Mouse (Mus musculus) myocyte (in vitro differentiated cells): ENCODE measurements around the gene Prkag1. TPM values are rescaled to one million over a fixed set of nuclear protein-coding genes. Genes with fewer than 3 reads are reported as not detected.

Experiments
- H3K27me3 ChIP-seq: one replicate; pipeline ENCODE4 v1.6.1; 2011; ENCODE audit not compliant: control insufficient read depth, insufficient read depth, insufficient read length
- H3K36me3 ChIP-seq: one replicate; pipeline ENCODE4 v1.6.1; 2011; ENCODE audit not compliant: control insufficient read depth, insufficient read depth
- H3K4me2 ChIP-seq: one replicate; pipeline ENCODE4 v1.6.1; 2011; ENCODE audit warnings: low read depth, control low read depth
- H3K4me3 ChIP-seq: one replicate; pipeline ENCODE4 v1.5.1; 2011; ENCODE audit warnings: mild to moderate bottlenecking, control low read depth, moderate library complexity
- H3K79me2 ChIP-seq: one replicate; pipeline ENCODE4 v1.6.1; 2011; ENCODE audit not compliant: control insufficient read depth, insufficient read depth
- H3ac ChIP-seq: one replicate; pipeline ENCODE4 v1.6.1; 2011; ENCODE audit not compliant: control insufficient read depth, insufficient read length
- CEBPB ChIP-seq: IDR thresholded peaks from 2 replicates; pipeline ENCODE4 v1.6.1; 2011; ENCODE audit warnings: mild to moderate bottlenecking, moderate library complexity; ENCODE audit not compliant: poor library complexity, insufficient read depth, severe bottlenecking
- E2F4 ChIP-seq: IDR thresholded peaks from one replicate; pipeline ENCODE4 v1.6.1; 2011; ENCODE audit warnings: mild to moderate bottlenecking, control low read depth, moderate library complexity; ENCODE audit not compliant: insufficient read depth
- MAX ChIP-seq: IDR thresholded peaks from one replicate; pipeline ENCODE4 v1.6.1; 2011; ENCODE audit warnings: low read depth, mild to moderate bottlenecking, control low read depth
- MYOD1 ChIP-seq, 3 experiments: IDR thresholded peaks; one replicate each; pipeline ENCODE4 v1.6.1; 2011; ENCODE audit warnings: control low read depth in 2 of 3, low read depth in 2 of 3, mild to moderate bottlenecking in 2 of 3, moderate library complexity in 1 of 3; ENCODE audit not compliant: insufficient read length in 2 of 3, control insufficient read depth in 1 of 3
- MYOG ChIP-seq, 3 experiments: IDR thresholded peaks; one replicate each; pipeline ENCODE4 v1.6.1; 2011; ENCODE audit warnings: control low read depth in 2 of 3, low read depth in 2 of 3, mild to moderate bottlenecking in 2 of 3; ENCODE audit not compliant: insufficient read length in 2 of 3, control insufficient read depth in 1 of 3, insufficient read depth in 1 of 3
- POLR2A ChIP-seq: IDR thresholded peaks from one replicate; pipeline ENCODE4 v1.6.1; 2011; ENCODE audit warnings: low read depth, mild to moderate bottlenecking, control low read depth, moderate library complexity; ENCODE audit not compliant: insufficient read length
- POLR2AphosphoS2 ChIP-seq: IDR thresholded peaks from one replicate; pipeline ENCODE4 v1.6.1; 2011; ENCODE audit warnings: low read depth, control low read depth; ENCODE audit not compliant: insufficient read length
- REST ChIP-seq: IDR thresholded peaks from one replicate; pipeline ENCODE4 v1.6.1; 2011; ENCODE audit warnings: mild to moderate bottlenecking, control low read depth, moderate library complexity; ENCODE audit not compliant: insufficient read depth, insufficient read length
- SRF ChIP-seq: IDR thresholded peaks from one replicate; pipeline ENCODE4 v1.6.1; 2011; ENCODE audit warnings: low read depth; ENCODE audit not compliant: control insufficient read depth, insufficient read length
- TCF12 ChIP-seq: IDR thresholded peaks from one replicate; pipeline ENCODE4 v1.6.1; 2011; ENCODE audit warnings: mild to moderate bottlenecking, control low read depth; ENCODE audit not compliant: poor library complexity, insufficient read depth, severe bottlenecking
- TCF3 ChIP-seq: IDR thresholded peaks from one replicate; pipeline ENCODE4 v1.6.1; 2011; ENCODE audit warnings: low read depth, control low read depth; ENCODE audit not compliant: insufficient read length
- USF1 ChIP-seq: IDR thresholded peaks from one replicate; pipeline ENCODE4 v1.6.1; 2011; ENCODE audit warnings: low read depth, mild to moderate bottlenecking, control low read depth, moderate library complexity
- polyA plus RNA-seq: library from polyadenylated mRNA; unstranded; fragments of >200 nt; fragmentation: generic; extraction: Trizol; gene quantifications from one replicate; pipeline ENCODE4 v1.2.1, GENCODE M21; 2012; ENCODE audit warnings: missing spikeins

Gene Prkag1
- polyA plus RNA-seq, 1 experiment = 99.7 TPM

DNA sequence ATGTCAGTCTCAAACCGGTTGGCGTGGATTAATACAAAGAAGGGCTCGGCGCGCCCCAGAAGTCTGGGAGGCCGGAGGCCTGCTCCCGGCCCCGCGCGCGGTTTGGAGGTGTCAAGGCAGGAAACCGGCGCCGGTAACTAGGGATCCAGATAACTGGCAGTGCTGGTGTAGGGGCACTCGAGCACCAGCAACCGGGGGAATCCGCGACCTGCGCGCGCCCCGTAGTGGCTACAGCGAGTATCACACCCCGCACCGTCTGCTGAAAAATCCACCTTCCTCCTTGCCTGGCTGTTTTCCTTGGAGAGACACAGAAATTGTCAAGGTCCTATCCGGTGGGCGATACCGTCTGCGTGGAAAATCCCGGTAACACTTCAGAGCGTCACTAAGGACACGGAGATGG, 27.3 kb downstream of the Prkag1 start:
- H3K4me3 ChIP-seq = no peak overlapping the region

DNA sequence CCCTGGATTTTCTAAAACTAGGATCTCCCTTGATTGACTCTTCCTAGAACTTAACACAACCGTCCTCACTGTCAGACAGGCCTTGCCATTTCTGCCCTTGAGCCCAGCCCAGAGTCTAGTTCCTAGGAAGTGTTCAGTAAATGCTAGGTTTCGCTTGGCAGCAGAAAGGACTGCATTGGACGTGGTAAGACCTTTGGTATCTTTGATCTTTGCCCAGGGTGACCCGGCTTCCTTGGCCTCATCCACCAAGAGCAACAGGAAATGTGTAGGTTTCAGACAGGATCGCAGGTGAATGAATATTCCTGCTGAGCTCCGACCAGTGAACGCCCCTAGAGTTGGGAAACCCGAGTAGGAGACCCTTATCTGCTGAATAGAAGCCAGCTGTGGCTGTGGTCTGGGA, 28.4 kb downstream of the Prkag1 start:
- Histone ChIP-seq H3K36me3 (no peaks in the 10 kb centered on the region), H3K4me2 (no peak overlapping the region), H3K27me3 (peaks cover 40% of the 10 kb centered on the region), H3ac (no peak overlapping the region), H3K79me2 (no peaks in the 10 kb centered on the region), H3K4me3 (no peak overlapping the region)
- TF ChIP-seq CEBPB = no peak
- no peak for TF ChIP-seq MYOD1 (IDR thresholded peaks at IDR 0.05; ENCODE audit: control insufficient read depth in 1 of 3, insufficient read length in 2 of 3, low read depth in 2 of 3)
- TF ChIP-seq USF1 = no peak
- TF ChIP-seq SRF = no peak
- no peak for TF ChIP-seq POLR2AphosphoS2
- no peak for TF ChIP-seq TCF3
- peak in 1 of 3 experiments; percentile 27 for TF ChIP-seq MYOG (IDR thresholded peaks at IDR 0.05; ENCODE audit: control insufficient read depth in 1 of 3, insufficient read depth in 1 of 3, insufficient read length in 2 of 3, low read depth in 2 of 3)
- no peak for TF ChIP-seq MAX

More for the DNA sequence above, 27.3 kb downstream of the Prkag1 start:
- Histone ChIP-seq H3K4me2 (peak overlapping the region; percentile 68), H3K36me3 (no peaks in the 10 kb centered on the region), H3K79me2 (no peaks in the 10 kb centered on the region), H3K27me3 (peaks cover 32% of the 10 kb centered on the region), H3ac (no peak overlapping the region)
- TF ChIP-seq MYOD1 (IDR thresholded peaks at IDR 0.05; ENCODE audit: control insufficient read depth in 1 of 3, insufficient read length in 2 of 3, low read depth in 2 of 3) = no peak
- TF ChIP-seq TCF3 = no peak
- TF ChIP-seq E2F4 = no peak
- TF ChIP-seq MYOG (IDR thresholded peaks at IDR 0.05; ENCODE audit: control insufficient read depth in 1 of 3, insufficient read depth in 1 of 3, insufficient read length in 2 of 3, low read depth in 2 of 3) = no peak
- no peak for TF ChIP-seq SRF
- no peak for TF ChIP-seq CEBPB
- no peak for TF ChIP-seq REST
- no peak for TF ChIP-seq MAX
- TF ChIP-seq USF1 = no peak
- no peak for TF ChIP-seq TCF12
- TF ChIP-seq POLR2AphosphoS2 = no peak
- no peak for TF ChIP-seq POLR2A

DNA sequence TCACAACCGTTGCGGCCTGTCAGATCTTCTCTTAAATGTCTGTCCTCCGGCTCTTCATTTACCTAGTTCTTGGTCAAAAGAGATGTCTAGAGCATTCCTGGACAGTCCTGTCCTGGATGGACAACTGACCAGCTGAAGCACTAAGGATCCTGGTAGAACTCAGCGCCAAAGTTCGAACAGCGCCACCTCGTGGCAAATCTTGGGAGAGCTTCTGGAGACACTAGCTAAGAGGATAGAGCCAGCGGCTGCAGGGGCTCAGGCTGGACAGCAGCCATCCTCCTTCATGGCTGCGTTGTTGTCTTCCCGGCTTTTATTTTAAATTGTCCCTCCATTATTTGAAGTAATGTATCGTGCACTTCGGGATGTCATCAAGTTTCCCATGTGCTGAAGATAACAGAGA, 31.9 kb downstream of the Prkag1 start:
- Histone ChIP-seq H3K79me2 (no peaks in the 10 kb centered on the region), H3K27me3 (peaks cover 38% of the 10 kb centered on the region), H3K36me3 (no peaks in the 10 kb centered on the region), H3K4me2 (no peak overlapping the region), H3K4me3 (no peak overlapping the region), H3ac (no peak overlapping the region)
- TF ChIP-seq USF1 = no peak
- TF ChIP-seq MYOD1 (IDR thresholded peaks at IDR 0.05; ENCODE audit: control insufficient read depth in 1 of 3, insufficient read length in 2 of 3, low read depth in 2 of 3) = no peak
- TF ChIP-seq POLR2A = no peak
- no peak for TF ChIP-seq POLR2AphosphoS2
- TF ChIP-seq MAX = no peak
- TF ChIP-seq CEBPB = no peak
- peak; percentile 33 for TF ChIP-seq REST
- TF ChIP-seq SRF = peak; percentile 81
- TF ChIP-seq E2F4 = no peak
- no peak for TF ChIP-seq TCF3

- Histone ChIP-seq H3K79me2 (no peaks in the 10 kb centered on the region), H3K36me3 (no peaks in the 10 kb centered on the region), H3K27me3 (peaks cover 38% of the 10 kb centered on the region), H3K4me3 (no peak overlapping the region), H3ac (no peak overlapping the region), H3K4me2 (no peak overlapping the region)
- TF ChIP-seq MYOD1 (IDR thresholded peaks at IDR 0.05; ENCODE audit: control insufficient read depth in 1 of 3, insufficient read length in 2 of 3, low read depth in 2 of 3) = no peak
- TF ChIP-seq REST = no peak
- no peak for TF ChIP-seq USF1
- TF ChIP-seq TCF12 = no peak
- no peak for TF ChIP-seq POLR2A
- no peak for TF ChIP-seq E2F4
- no peak for TF ChIP-seq CEBPB
- TF ChIP-seq MAX = no peak
- no peak for TF ChIP-seq POLR2AphosphoS2
- TF ChIP-seq MYOG (IDR thresholded peaks at IDR 0.05; ENCODE audit: control insufficient read depth in 1 of 3, insufficient read depth in 1 of 3, insufficient read length in 2 of 3, low read depth in 2 of 3) = no peak
- no peak for TF ChIP-seq TCF3
- no peak for TF ChIP-seq SRF
These were observed 32.4 kb downstream of the Prkag1 start for GRCm38 (mm10) chr15:98798903-98799302.
